Mouse (Mus musculus): ENCODE measurements around the gene Mboat2.

Mboat2 gene

GRCm38 (mm10) chr12:24950376-24951046, 119.8 kb downstream of the Mboat2 start:
- peak; percentile 29 for DNase-seq

- peak; percentile 59 for DNase-seq
Measured at GRCm38 (mm10) chr12:24952147-24952546, 121.5 kb downstream of the Mboat2 start.

- no peak for DNase-seq
Measured at GRCm38 (mm10) chr12:24955137-24955536, 124.5 kb downstream of the Mboat2 start.

GRCm38 (mm10) chr12:24958526-24958925, 127.8 kb downstream of the Mboat2 start:
- DNase-seq, result no peak

- DNase-seq, result no peak
Measured at GRCm38 (mm10) chr12:24961821-24962220, 131.1 kb downstream of the Mboat2 start.

- DNase-seq, result no peak
Measured at GRCm38 (mm10) chr12:24962362-24962967, 131.8 kb downstream of the Mboat2 start.

GRCm38 (mm10) chr12:24963393-24964022, 132.8 kb downstream of the Mboat2 start:
- DNase-seq, result no peak

- DNase-seq, result no peak
Measured at GRCm38 (mm10) chr12:24965406-24965805, 134.7 kb downstream of the Mboat2 start.

GRCm38 (mm10) chr12:24966046-24966445, 135.4 kb downstream of the Mboat2 start:
- DNase-seq, result no peak

GRCm38 (mm10) chr12:24971490-24972200, 141.0 kb downstream of the Mboat2 start:
- DNase-seq, result no peak

GRCm38 (mm10) chr12:24972371-24973350, 142.0 kb downstream of the Mboat2 start:
- DNase-seq, result no peak

- DNase-seq, result peak; percentile 15
Measured at GRCm38 (mm10) chr12:24973586-24973985, 142.9 kb downstream of the Mboat2 start.

GRCm38 (mm10) chr12:24974446-24975114, 143.9 kb downstream of the Mboat2 start, which contains the start of gene Kidins220:
Gene Kidins220, plus strand, starts transcription at chr12:24974925.
- peak; percentile 97 for DNase-seq

GRCm38 (mm10) chr12:24975115-24975733, 144.5 kb downstream of the Mboat2 start:
- peak; percentile 64 for DNase-seq

- DNase-seq, result no peak
Measured at GRCm38 (mm10) chr12:24985226-24985625, 154.5 kb downstream of the Mboat2 start.

GRCm38 (mm10) chr12:24995350-24995749, 164.7 kb downstream of the Mboat2 start:
- DNase-seq, result no peak

GRCm38 (mm10) chr12:25005350-25005749, 174.7 kb downstream of the Mboat2 start:
- DNase-seq, result no peak

- no peak for DNase-seq
Measured at GRCm38 (mm10) chr12:25009957-25010356, 179.3 kb downstream of the Mboat2 start.

GRCm38 (mm10) chr12:25010416-25010815, 179.7 kb downstream of the Mboat2 start:
- peak; percentile 50 for DNase-seq

- DNase-seq, result peak; percentile 50
Measured at GRCm38 (mm10) chr12:25011733-25012367, 181.2 kb downstream of the Mboat2 start.
